22 mouse cellular contexts compared by ENCODE assay signal in the genomic region with DNA sequence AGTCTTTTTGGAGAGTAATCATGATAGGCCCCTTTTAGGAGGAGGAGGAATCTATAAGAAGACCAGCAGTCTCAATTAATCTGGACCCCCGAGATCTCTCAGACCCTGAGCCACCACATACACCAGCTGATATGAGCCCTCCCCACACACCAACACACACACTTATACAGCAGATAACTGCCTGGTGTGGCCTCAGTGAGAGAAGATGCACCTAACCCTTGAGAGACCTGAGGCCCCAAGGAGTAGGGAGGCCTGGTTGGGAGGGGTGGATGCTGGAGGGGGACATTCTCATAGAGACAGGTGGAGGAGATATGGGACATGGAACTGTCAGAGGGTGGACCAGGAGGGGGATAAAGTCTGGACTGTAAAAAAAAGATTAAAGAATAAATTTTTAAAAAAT.
"Had no signal": no experiment of that assay in that cellular context is flagged by ENCODE, and none has a peak within 500 bp of the region (broad histone marks: within the 10 kb centered on the region; RNA-seq: fewer than 3 reads in every experiment).

No protein-coding gene starts in this region.

- H3K36me3 ChIP-seq: lung, embryonic 15.5 days; midbrain, embryonic 12.5 days; neural tube, embryonic 13.5 days had no signal

- H3K27ac ChIP-seq: kidney, postnatal 0 days; layer of hippocampus, adult 2 months; left cerebral cortex, adult 2 months; lung, embryonic 15.5 days; midbrain, embryonic 12.5 days; neural tube, embryonic 13.5 days had no signal

- H3K4me3 ChIP-seq: layer of hippocampus, adult 2 months; left cerebral cortex, adult 2 months; lung, embryonic 15.5 days; midbrain, embryonic 12.5 days; myocyte; neural tube, embryonic 13.5 days had no signal

- DNase-seq: kidney, adult 18-20 months; kidney, postnatal 25 days; layer of hippocampus, adult 9-11 months; layer of hippocampus, postnatal 36 days; lung, adult 18-20 months; lung, postnatal 10 days; lung, postnatal 36 days; retina, postnatal 1 day; right cerebral cortex, postnatal 25 days; spleen, adult 18-20 months; thymus, adult 18-20 months; thymus, postnatal 14 days; thymus, postnatal 4 days had no signal

- H3K4me2 ChIP-seq: lung, embryonic 15.5 days; midbrain, embryonic 12.5 days; neural tube, embryonic 13.5 days had no signal

- H3K9me3 ChIP-seq: lung, embryonic 15.5 days; midbrain, embryonic 12.5 days; neural tube, embryonic 13.5 days had no signal

- ATAC-seq: intestine, embryonic 16.5 days; midbrain, embryonic 16.5 days had no signal

- H3K9ac ChIP-seq: lung, embryonic 15.5 days; midbrain, embryonic 12.5 days; neural tube, embryonic 13.5 days had no signal

- H3K4me1 ChIP-seq: lung, embryonic 15.5 days; neural tube, embryonic 13.5 days had no signal

- H3K27me3 ChIP-seq: lung, embryonic 15.5 days; midbrain, embryonic 12.5 days; neural tube, embryonic 13.5 days had no signal
